Mouse (Mus musculus): ENCODE data around the gene Syt6. TPM values are rescaled to one million over a fixed set of nuclear protein-coding genes. Genes with fewer than 3 reads are reported as not detected.
"Not testable (repeated sequence)": the region's sequence is repeated elsewhere in the genome, so short reads cannot be mapped to it uniquely, and the experiment has no call there.

Gene Syt6
- polyA plus RNA-seq, 1 experiment from 2014 or later = 1.5 TPM

- Histone ChIP-seq H3K4me2 (replicated peaks) (no peak overlapping the region), H3K4me3 (replicated peaks) (no peak overlapping the region), H3K9ac (no peak overlapping the region), H3K27ac (no peak overlapping the region), H3K9me3 (no peaks in the 10 kb centered on the region), H3K27me3 (replicated peaks) (no peaks in the 10 kb centered on the region), H3K4me1 (replicated peaks) (no peaks in the 10 kb centered on the region), H3K36me3 (no peaks in the 10 kb centered on the region)
- no peak for ATAC-seq
- 71% methylated on average over 7 of the region's 7 CpGs for WGBS
Observed at GRCm38 (mm10) chr3:103633124-103633523, 58.1 kb downstream of the Syt6 start.

DNA sequence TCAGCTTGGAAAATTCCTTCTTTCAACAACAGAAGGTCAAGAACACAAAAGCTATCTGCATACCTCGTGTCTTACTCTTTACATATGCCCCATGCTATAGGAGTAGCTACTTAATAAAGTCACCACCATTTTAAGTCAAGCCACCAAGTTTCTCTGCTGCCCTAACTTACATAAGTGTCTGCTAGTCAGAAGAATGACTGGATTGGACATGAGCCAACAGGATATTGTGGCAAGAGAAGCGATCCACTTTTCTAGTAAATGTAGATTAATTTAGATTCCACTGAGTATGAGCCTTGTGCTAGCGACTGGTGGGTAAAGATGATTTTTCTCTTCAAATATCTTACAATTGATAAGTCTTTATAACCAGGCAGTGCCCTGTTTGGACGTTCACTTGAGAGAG lies 58.8 kb downstream of the Syt6 start:
- WGBS = 64% methylated on average over 4 of the region's 4 CpGs

GRCm38 (mm10) chr3:103634256-103634655 lies 59.2 kb downstream of the Syt6 start:
- Histone ChIP-seq H3K4me1 (replicated peaks) (no peaks in the 10 kb centered on the region), H3K9ac (no peak overlapping the region), H3K4me2 (replicated peaks) (no peak overlapping the region), H3K4me3 (replicated peaks) (no peak overlapping the region), H3K27me3 (replicated peaks) (no peaks in the 10 kb centered on the region), H3K9me3 (no peaks in the 10 kb centered on the region), H3K36me3 (no peaks in the 10 kb centered on the region), H3K27ac (no peak overlapping the region)
- 94% methylated on average over 1 of the region's 1 CpGs for WGBS
- no peak for ATAC-seq

More for the DNA sequence above, 58.8 kb downstream of the Syt6 start:
- Histone ChIP-seq H3K4me2 (replicated peaks) (no peak overlapping the region), H3K27ac (no peak overlapping the region), H3K9ac (no peak overlapping the region), H3K36me3 (no peaks in the 10 kb centered on the region), H3K27me3 (replicated peaks) (no peaks in the 10 kb centered on the region), H3K9me3 (no peaks in the 10 kb centered on the region), H3K4me3 (replicated peaks) (no peak overlapping the region), H3K4me1 (replicated peaks) (no peaks in the 10 kb centered on the region)
- no peak for ATAC-seq

GRCm38 (mm10) chr3:103637641-103638040 lies 62.6 kb downstream of the Syt6 start:
- H3K4me1 ChIP-seq (replicated peaks) = no peaks in the 10 kb centered on the region
- H3K9ac ChIP-seq = no peak overlapping the region
- no peaks in the 10 kb centered on the region for H3K27me3 ChIP-seq (replicated peaks)
- ATAC-seq = no peak
- no peak overlapping the region for H3K4me3 ChIP-seq (replicated peaks)
- no peak overlapping the region for H3K4me2 ChIP-seq (replicated peaks)
- 80% methylated on average over 1 of the region's 1 CpGs for WGBS
- no peaks in the 10 kb centered on the region for H3K9me3 ChIP-seq
- no peak overlapping the region for H3K27ac ChIP-seq
- no peaks in the 10 kb centered on the region for H3K36me3 ChIP-seq

DNA sequence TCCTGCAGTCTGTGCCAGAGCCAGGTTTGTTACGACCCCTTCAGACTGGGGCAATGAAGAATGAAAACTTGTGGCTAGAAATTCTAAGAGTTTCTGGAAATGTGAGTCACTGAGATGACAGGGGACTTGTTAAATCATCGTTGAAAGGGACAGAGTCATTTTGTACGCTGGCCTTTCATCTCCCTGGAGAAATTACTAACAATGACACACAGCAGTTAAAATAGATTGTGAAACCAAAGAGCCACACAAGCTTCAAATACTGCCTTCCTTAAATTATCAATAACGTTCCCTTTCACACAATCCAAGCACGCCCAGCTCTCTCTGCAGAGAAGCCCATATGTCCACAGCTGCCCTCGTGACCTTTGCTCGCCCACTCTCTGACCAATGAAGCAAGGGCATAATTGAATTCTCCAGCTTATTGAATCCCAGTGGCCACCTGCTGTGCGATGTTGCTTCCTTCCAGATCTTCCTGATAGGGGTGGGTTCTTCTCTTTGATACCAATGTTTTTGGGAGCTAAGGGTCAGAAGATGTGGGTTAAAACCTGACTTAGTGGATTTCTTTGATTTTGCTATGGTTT lies 65.3 kb downstream of the Syt6 start:
- Histone ChIP-seq H3K27ac (no peak overlapping the region), H3K36me3 (no peaks in the 10 kb centered on the region), H3K4me2 (replicated peaks) (no peak overlapping the region), H3K9ac (no peak overlapping the region), H3K4me3 (replicated peaks) (no peak overlapping the region), H3K9me3 (no peaks in the 10 kb centered on the region), H3K4me1 (replicated peaks) (no peaks in the 10 kb centered on the region), H3K27me3 (replicated peaks) (no peaks in the 10 kb centered on the region)
- ATAC-seq = no peak
- 61% methylated on average over 8 of the region's 8 CpGs for WGBS

DNA sequence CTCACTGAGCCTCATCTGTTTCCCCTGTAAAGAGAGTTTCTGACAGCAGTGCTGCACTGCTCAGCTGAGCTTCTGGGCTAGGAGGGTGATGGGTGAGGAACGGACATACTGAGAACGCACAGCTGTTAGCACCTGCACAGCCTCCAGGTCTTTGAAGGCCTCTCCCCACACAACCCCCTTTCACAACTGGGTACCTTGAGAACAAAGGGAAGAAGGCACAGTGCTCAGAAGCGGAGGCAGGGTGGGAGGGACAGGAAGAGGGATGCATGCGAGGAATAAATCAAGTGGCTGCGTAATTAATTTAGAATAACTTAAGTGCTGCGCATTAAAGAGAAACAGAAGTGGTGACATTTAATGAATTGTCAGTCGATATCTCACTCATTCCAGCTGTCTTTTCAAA lies 66.3 kb downstream of the Syt6 start:
- Histone ChIP-seq H3K36me3 (no peaks in the 10 kb centered on the region), H3K4me2 (replicated peaks) (no peak overlapping the region), H3K27ac (no peak overlapping the region), H3K4me1 (replicated peaks) (no peaks in the 10 kb centered on the region), H3K9ac (no peak overlapping the region), H3K4me3 (replicated peaks) (no peak overlapping the region), H3K27me3 (replicated peaks) (no peaks in the 10 kb centered on the region), H3K9me3 (no peaks in the 10 kb centered on the region)
- ATAC-seq = no peak
- WGBS = 54% methylated on average over 7 of the region's 7 CpGs

DNA sequence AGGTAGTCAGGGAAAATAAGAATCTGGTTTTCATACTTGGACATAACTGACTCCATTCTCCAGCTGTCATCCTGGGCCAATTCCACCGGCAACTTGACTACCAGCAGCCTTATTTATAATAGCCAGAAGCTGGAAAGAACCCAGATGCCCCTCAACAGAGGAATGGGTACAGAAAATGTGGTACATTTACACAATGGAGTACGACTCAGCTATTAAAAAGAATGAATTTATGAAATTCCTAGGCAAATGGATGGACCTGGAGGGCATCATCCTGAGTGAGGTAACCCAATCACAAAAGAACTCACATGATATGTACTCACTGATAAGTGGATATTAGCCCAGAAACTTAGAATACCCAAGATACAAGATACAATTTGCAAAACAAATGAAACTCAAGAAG lies 70.9 kb downstream of the Syt6 start, which contains the start of gene Atg4a-ps:
Gene Atg4a-ps, minus strand, starts transcription at position 101 of the 400 bp plus-strand sequence.
- not testable (repeated sequence) for ATAC-seq

GRCm38 (mm10) chr3:103647164-103647867 lies 72.3 kb downstream of the Syt6 start:
- 61% methylated on average over 11 of the region's 11 CpGs for WGBS
- ATAC-seq = peak; percentile 8; the same call in 1 of the 2 replicates
- Histone ChIP-seq H3K9me3 (no peaks in the 10 kb centered on the region), H3K4me2 (replicated peaks) (no peak overlapping the region), H3K4me3 (replicated peaks) (no peak overlapping the region), H3K27ac (no peak overlapping the region), H3K36me3 (no peaks in the 10 kb centered on the region), H3K9ac (no peak overlapping the region), H3K4me1 (replicated peaks) (no peaks in the 10 kb centered on the region), H3K27me3 (replicated peaks) (no peaks in the 10 kb centered on the region)

More for the DNA sequence above, 70.9 kb downstream of the Syt6 start, which contains the start of gene Atg4a-ps:
- WGBS = 84% methylated on average over 2 of the region's 2 CpGs
- H3K27ac ChIP-seq; H3K9me3 ChIP-seq; H3K36me3 ChIP-seq; H3K4me3 ChIP-seq (replicated peaks); H3K9ac ChIP-seq; H3K4me1 ChIP-seq (replicated peaks); H3K4me2 ChIP-seq (replicated peaks); H3K27me3 ChIP-seq (replicated peaks): not testable (repeated sequence)

DNA sequence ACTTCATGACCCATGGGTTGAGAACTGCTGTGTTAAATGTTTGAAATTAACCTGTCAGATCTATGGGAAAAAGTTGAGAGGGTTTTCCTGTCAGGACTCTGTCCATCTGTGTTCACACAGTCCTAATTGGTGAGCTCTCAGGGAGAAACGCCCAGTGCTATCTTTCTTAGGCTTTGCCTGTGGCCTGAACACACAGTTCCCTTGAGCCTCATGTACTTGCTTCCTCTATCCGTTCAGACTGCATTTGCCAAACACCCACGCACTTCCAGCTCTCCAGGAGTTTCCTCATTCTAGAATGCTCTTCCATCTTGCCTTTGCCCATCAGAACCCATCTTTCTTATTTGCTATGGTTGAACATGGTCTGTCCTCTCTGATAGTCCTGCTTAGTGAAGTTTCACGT lies 73.5 kb downstream of the Syt6 start:
- no peak for ATAC-seq
- no peaks in the 10 kb centered on the region for H3K9me3 ChIP-seq
- no peak overlapping the region for H3K4me3 ChIP-seq (replicated peaks)
- WGBS = 73% methylated on average over 4 of the region's 4 CpGs
- no peaks in the 10 kb centered on the region for H3K4me1 ChIP-seq (replicated peaks)
- no peaks in the 10 kb centered on the region for H3K36me3 ChIP-seq
- H3K27me3 ChIP-seq (replicated peaks) = no peaks in the 10 kb centered on the region
- H3K4me2 ChIP-seq (replicated peaks) = no peak overlapping the region
- no peak overlapping the region for H3K27ac ChIP-seq
- H3K9ac ChIP-seq = no peak overlapping the region

DNA sequence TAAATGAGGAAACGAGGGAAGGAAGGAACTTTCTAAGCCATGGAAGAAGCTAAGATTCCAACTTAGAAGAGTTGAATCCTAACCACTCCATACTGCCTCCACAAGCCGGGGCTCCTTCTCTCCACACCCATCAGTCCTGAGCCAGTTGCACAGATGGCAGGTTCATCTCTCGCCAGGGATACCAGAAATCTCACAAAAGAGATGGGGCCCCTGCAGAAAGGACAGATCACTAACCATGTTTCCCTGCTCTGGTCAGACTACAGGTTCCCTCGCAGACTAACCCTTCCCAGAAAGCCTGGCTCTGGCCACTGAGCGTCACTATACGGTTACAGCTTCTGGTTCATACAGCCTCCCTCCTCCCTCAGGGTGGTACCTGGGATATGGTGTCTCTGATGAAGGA lies 74.7 kb downstream of the Syt6 start:
- Histone ChIP-seq H3K4me2 (replicated peaks) (no peak overlapping the region), H3K9ac (no peak overlapping the region), H3K27me3 (replicated peaks) (no peaks in the 10 kb centered on the region), H3K36me3 (no peaks in the 10 kb centered on the region), H3K4me3 (replicated peaks) (no peak overlapping the region), H3K27ac (no peak overlapping the region), H3K4me1 (replicated peaks) (no peaks in the 10 kb centered on the region), H3K9me3 (no peaks in the 10 kb centered on the region)
- 91% methylated on average over 6 of the region's 6 CpGs for WGBS
- ATAC-seq = no peak

- no peaks in the 10 kb centered on the region for H3K9me3 ChIP-seq
- H3K9ac ChIP-seq = no peak overlapping the region
- H3K27ac ChIP-seq = no peak overlapping the region
- 59% methylated on average over 1 of the region's 1 CpGs for WGBS
- no peaks in the 10 kb centered on the region for H3K27me3 ChIP-seq (replicated peaks)
- no peaks in the 10 kb centered on the region for H3K36me3 ChIP-seq
- no peak overlapping the region for H3K4me2 ChIP-seq (replicated peaks)
- H3K4me1 ChIP-seq (replicated peaks) = no peaks in the 10 kb centered on the region
- H3K4me3 ChIP-seq (replicated peaks) = no peak overlapping the region
- ATAC-seq = no peak
Observed at GRCm38 (mm10) chr3:103650406-103650805, 75.4 kb downstream of the Syt6 start.

- Histone ChIP-seq H3K9me3 (no peaks in the 10 kb centered on the region), H3K4me2 (replicated peaks) (no peak overlapping the region), H3K9ac (no peak overlapping the region), H3K27ac (no peak overlapping the region), H3K36me3 (no peaks in the 10 kb centered on the region), H3K4me1 (replicated peaks) (no peaks in the 10 kb centered on the region), H3K4me3 (replicated peaks) (no peak overlapping the region), H3K27me3 (replicated peaks) (no peaks in the 10 kb centered on the region)
- WGBS = 59% methylated on average over 2 of the region's 2 CpGs
- no peak for ATAC-seq
Observed at GRCm38 (mm10) chr3:103660012-103660411, 85.0 kb downstream of the Syt6 start.

DNA sequence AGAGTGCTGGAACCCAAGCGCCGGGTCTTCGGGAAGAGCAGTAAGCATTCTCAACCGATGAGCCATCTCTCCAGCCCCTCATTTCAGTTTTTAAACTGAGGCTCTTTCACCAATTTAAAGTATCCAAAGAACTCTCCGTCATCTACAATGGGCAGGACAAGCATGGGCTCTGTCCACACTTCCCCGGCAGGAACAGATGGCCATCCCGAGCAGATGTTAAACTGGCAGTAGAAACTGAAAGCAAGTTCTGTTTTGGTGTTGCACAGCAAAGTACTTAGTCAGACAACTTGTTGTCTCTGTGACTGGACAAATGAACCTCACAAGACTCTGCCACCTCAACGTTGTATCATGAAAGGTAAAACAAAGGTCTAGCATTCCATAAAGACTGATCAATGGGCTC lies 86.7 kb downstream of the Syt6 start:
- Histone ChIP-seq H3K36me3 (no peaks in the 10 kb centered on the region), H3K4me2 (replicated peaks) (no peak overlapping the region), H3K9me3 (no peaks in the 10 kb centered on the region), H3K4me1 (replicated peaks) (no peaks in the 10 kb centered on the region), H3K9ac (no peak overlapping the region), H3K4me3 (replicated peaks) (no peak overlapping the region), H3K27ac (no peak overlapping the region), H3K27me3 (replicated peaks) (no peaks in the 10 kb centered on the region)
- no peak for ATAC-seq
- 77% methylated on average over 8 of the region's 8 CpGs for WGBS
